Comparison of ENCODE assay signal across 8 mouse cellular contexts in genomic region chr15:78383450-78384219, GRCm38 (mm10). TPM values are rescaled to one million over a fixed set of nuclear protein-coding genes. Genes with fewer than 3 reads are reported as not detected.
A peak's percentile ranks its signal among the peaks of the same experiment; 100 is the strongest.
DNase-seq lines count a peak whose midpoint lies in the region; ATAC-seq and TF ChIP-seq lines count a peak whose summit lies in the region.

No protein-coding gene starts in this region.

- peaks cover 3% of the 10 kb centered on the region; the same call in 1 of the 2 replicates for H3K4me1 ChIP-seq in hindbrain, embryonic 12.5 days
- no peaks in the 10 kb centered on the region for H3K4me1 ChIP-seq in hindbrain, embryonic 11.5 days (replicated peaks; ENCODE audit: control insufficient read depth, insufficient read depth, low read length)
- peaks cover 7% of the 10 kb centered on the region; the same call in 1 of the 2 replicates for H3K4me1 ChIP-seq in heart, embryonic 16.5 days (ENCODE audit: control insufficient read depth, insufficient read depth, low read length)

- 81% methylated on average over 11 of the region's 11 CpGs for WGBS in hindbrain, embryonic 12.5 days
- 86% methylated on average over 11 of the region's 11 CpGs for WGBS in hindbrain, embryonic 11.5 days
- WGBS in heart, embryonic 16.5 days = 64% methylated on average over 11 of the region's 11 CpGs

- H3K27ac ChIP-seq in hindbrain, embryonic 12.5 days = 0 out of 2 replicates have a peak overlapping the region, but pooled peaks have one; percentile 5
- H3K27ac ChIP-seq in hindbrain, embryonic 11.5 days (ENCODE audit: low read depth, low read length) = no peak overlapping the region
- H3K27ac ChIP-seq in heart, embryonic 16.5 days (ENCODE audit: low read length) = no peak overlapping the region; the same call in 1 of the 2 replicates
- H3K27ac ChIP-seq in left cerebral cortex, adult 2 months = peak overlapping the region; percentile 75

- no peaks in the 10 kb centered on the region for H3K9me3 ChIP-seq in hindbrain, embryonic 12.5 days (replicated peaks)
- no peaks in the 10 kb centered on the region for H3K9me3 ChIP-seq in hindbrain, embryonic 11.5 days (ENCODE audit: control insufficient read depth, low read length)
- peaks cover 3% of the 10 kb centered on the region; the same call in 1 of the 2 replicates for H3K9me3 ChIP-seq in heart, embryonic 16.5 days (replicated peaks; ENCODE audit: control insufficient read depth, low read length)

- no peak overlapping the region for H3K4me2 ChIP-seq in hindbrain, embryonic 12.5 days (replicated peaks)
- no peak overlapping the region for H3K4me2 ChIP-seq in hindbrain, embryonic 11.5 days (replicated peaks; ENCODE audit: low read depth, low read length)
- no peak overlapping the region for H3K4me2 ChIP-seq in heart, embryonic 16.5 days (ENCODE audit: low read depth, low read length)

- TF ChIP-seq CTCF in left cerebral cortex, adult 2 months (IDR thresholded peaks at IDR 0.05) = no peak

- intact Hi-C loops in left cerebral cortex, adult 2 months (cut with DNase I) = loop anchor here (1.0 kb wide), 1 partner anchor 23 kb away; the partner anchor contains the start of gene Mpst

- no peaks in the 10 kb centered on the region for H3K36me3 ChIP-seq in hindbrain, embryonic 12.5 days
- H3K36me3 ChIP-seq in hindbrain, embryonic 11.5 days (ENCODE audit: control insufficient read depth, insufficient read depth, low read length) = no peaks in the 10 kb centered on the region
- H3K36me3 ChIP-seq in heart, embryonic 16.5 days (ENCODE audit: control insufficient read depth, insufficient read depth) = no peaks in the 10 kb centered on the region

- no peak for ATAC-seq in hindbrain, embryonic 12.5 days (ENCODE audit: low FRiP score)
- no peak for ATAC-seq in hindbrain, embryonic 11.5 days (ENCODE audit: low FRiP score)
- ATAC-seq in heart, embryonic 16.5 days (replicated peaks; ENCODE audit: extremely low read depth, insufficient read depth, low FRiP score) = peak; percentile 41; the same call in 1 of the 2 replicates

- no peak for DNase-seq in hindbrain, embryonic 11.5 days (ENCODE audit: low spot score)
- DNase-seq in cerebellum, postnatal 25 days = peak; percentile 28 to 30
- peak in 1 of 2 experiments; percentile 37 for DNase-seq in left cerebral cortex, adult 2 months (ENCODE audit: extremely low spot score in 1 of 2, low spot score in 2 of 2)
- no peak for DNase-seq in retina, embryonic 14.5 days (ENCODE audit: low spot score)
- DNase-seq in thymus, postnatal 36 days = no peak
- no peak for DNase-seq in adrenal gland, postnatal 36 days

- H3K27me3 ChIP-seq in hindbrain, embryonic 12.5 days = no peaks in the 10 kb centered on the region
- H3K27me3 ChIP-seq in hindbrain, embryonic 11.5 days (ENCODE audit: control insufficient read depth, insufficient read depth, low read length) = no peaks in the 10 kb centered on the region
- H3K27me3 ChIP-seq in heart, embryonic 16.5 days (ENCODE audit: control insufficient read depth, insufficient read depth, low read length) = no peaks in the 10 kb centered on the region; the same call in 1 of the 2 replicates

- H3K9ac ChIP-seq in hindbrain, embryonic 12.5 days = no peak overlapping the region
- no peak overlapping the region for H3K9ac ChIP-seq in hindbrain, embryonic 11.5 days (ENCODE audit: low read depth, low read length)
- no peak overlapping the region for H3K9ac ChIP-seq in heart, embryonic 16.5 days (ENCODE audit: low read length)

- no peak overlapping the region for H3K4me3 ChIP-seq in hindbrain, embryonic 12.5 days
- H3K4me3 ChIP-seq in hindbrain, embryonic 11.5 days (ENCODE audit: low read depth, low read length) = no peak overlapping the region
- H3K4me3 ChIP-seq in heart, embryonic 16.5 days (ENCODE audit: low read length) = no peak overlapping the region
- H3K4me3 ChIP-seq in left cerebral cortex, adult 2 months = no peak overlapping the region

RNA-seq across cellular contexts. Expression of gene Tex33, which starts 12.1 kb away (rescaled TPM):
- polyA plus RNA-seq in hindbrain, embryonic 12.5 days (2016; fragmentation: Nextera tagmentation; extraction: Ambion mirVana) = not detected in 2 replicates
- polyA plus RNA-seq in hindbrain, embryonic 11.5 days (2014; fragmentation: Nextera tagmentation; extraction: Ambion mirVana) = not detected in 2 replicates
- not detected in 2 replicates for polyA plus RNA-seq in heart, embryonic 16.5 days (2015; fragmentation: Nextera tagmentation; extraction: Ambion mirVana)
- not detected for total RNA-seq in left cerebral cortex, adult 2 months (2021)
- not detected for total RNA-seq in adrenal gland, postnatal 36 days (2021)

RNA-seq across cellular contexts. Expression of gene Tst, which starts 22.1 kb away (rescaled TPM):
- polyA plus RNA-seq in hindbrain, embryonic 12.5 days (2016; fragmentation: Nextera tagmentation; extraction: Ambion mirVana) = 7.0 and 9.3 TPM in 2 replicates
- polyA plus RNA-seq in hindbrain, embryonic 11.5 days (2014; fragmentation: Nextera tagmentation; extraction: Ambion mirVana) = 8.5 TPM in 2 replicates
- 39.7 and 41.7 TPM in 2 replicates for polyA plus RNA-seq in heart, embryonic 16.5 days (2015; fragmentation: Nextera tagmentation; extraction: Ambion mirVana)
- total RNA-seq in left cerebral cortex, adult 2 months (2021) = 10 to 100 TPM; 29.0 to 30.1 TPM
- 100 to 1,000 TPM; 276 to 330 TPM for total RNA-seq in adrenal gland, postnatal 36 days (2021)

RNA-seq across cellular contexts. Expression of gene Mpst, which starts 22.6 kb away (rescaled TPM):
- polyA plus RNA-seq in hindbrain, embryonic 12.5 days (2016; fragmentation: Nextera tagmentation; extraction: Ambion mirVana) = 1.7 and 1.8 TPM in 2 replicates
- polyA plus RNA-seq in hindbrain, embryonic 11.5 days (2014; fragmentation: Nextera tagmentation; extraction: Ambion mirVana) = 2.6 and 2.7 TPM in 2 replicates
- polyA plus RNA-seq in heart, embryonic 16.5 days (2015; fragmentation: Nextera tagmentation; extraction: Ambion mirVana) = 1.9 and 2.1 TPM in 2 replicates
- total RNA-seq in left cerebral cortex, adult 2 months (2021) = 10 to 100 TPM; 31.7 to 31.8 TPM
- 10 to 100 TPM; 38.8 to 57.7 TPM for total RNA-seq in adrenal gland, postnatal 36 days (2021)

RNA-seq across cellular contexts. Expression of gene Kctd17, which starts 44.7 kb away (rescaled TPM):
- polyA plus RNA-seq in hindbrain, embryonic 12.5 days (2016; fragmentation: Nextera tagmentation; extraction: Ambion mirVana) = 79.8 and 85.2 TPM in 2 replicates
- polyA plus RNA-seq in hindbrain, embryonic 11.5 days (2014; fragmentation: Nextera tagmentation; extraction: Ambion mirVana) = 62.7 and 65.8 TPM in 2 replicates
- polyA plus RNA-seq in heart, embryonic 16.5 days (2015; fragmentation: Nextera tagmentation; extraction: Ambion mirVana) = 18.9 and 22.6 TPM in 2 replicates
- total RNA-seq in left cerebral cortex, adult 2 months (2021) = 100 to 1,000 TPM; 334 to 335 TPM
- total RNA-seq in adrenal gland, postnatal 36 days (2021) = 10 to 100 TPM; 78.2 to 96.3 TPM

RNA-seq across cellular contexts. Expression of gene Csf2rb, which starts 58.1 kb away (rescaled TPM):
- polyA plus RNA-seq in hindbrain, embryonic 12.5 days (2016; fragmentation: Nextera tagmentation; extraction: Ambion mirVana) = 1.7 and 2.1 TPM in 2 replicates
- 1.3 and 1.9 TPM in 2 replicates for polyA plus RNA-seq in hindbrain, embryonic 11.5 days (2014; fragmentation: Nextera tagmentation; extraction: Ambion mirVana)
- 1.4 and 2.3 TPM in 2 replicates for polyA plus RNA-seq in heart, embryonic 16.5 days (2015; fragmentation: Nextera tagmentation; extraction: Ambion mirVana)
- total RNA-seq in left cerebral cortex, adult 2 months (2021) = 1 to 10 TPM; 1.9 to 2.3 TPM
- total RNA-seq in adrenal gland, postnatal 36 days (2021) = 1 to 10 TPM; 2.7 to 5.9 TPM

Comparison
In these comparisons a context has a peak if more than half of its experiments do, and no peak if none do; other contexts are left out.
1. H3K27ac ChIP-seq: peak in hindbrain, embryonic 12.5 days (single experiment) and left cerebral cortex, adult 2 months (single experiment); none in hindbrain, embryonic 11.5 days (single experiment) and heart, embryonic 16.5 days (single experiment).
2. DNase-seq: peak in cerebellum, postnatal 25 days (2 of 2); none in hindbrain, embryonic 11.5 days (single experiment), retina, embryonic 14.5 days (single experiment), thymus, postnatal 36 days (0 of 2) and adrenal gland, postnatal 36 days (0 of 2).